Comparison of ENCODE assay signal across 8 mouse cellular contexts in genomic region chr17:81017132-81017531, GRCm38 (mm10). TPM values are rescaled to one million over a fixed set of nuclear protein-coding genes. Genes with fewer than 3 reads are reported as not detected.
A peak's percentile ranks its signal among the peaks of the same experiment; 100 is the strongest.
DNase-seq lines count a peak whose midpoint lies in the region; ATAC-seq and TF ChIP-seq lines count a peak whose summit lies in the region.

No protein-coding gene starts in this region.

- no peak overlapping the region for H3K9ac ChIP-seq in hindbrain, embryonic 12.5 days
- no peak overlapping the region for H3K9ac ChIP-seq in midbrain, embryonic 16.5 days (ENCODE audit: low read depth, low read length)

- TF ChIP-seq CTCF in layer of hippocampus, adult 2 months (conservative IDR thresholded peaks at IDR 0.05): peak; percentile 57
- TF ChIP-seq CTCF in brain, embryonic 14.5 days (IDR thresholded peaks at IDR 0.05; ENCODE audit: borderline replicate concordance, extremely low read depth, insufficient read depth, insufficient read length): peak; percentile 52; the same call in 1 of the 2 replicates

- TF ChIP-seq POLR2A in brain, embryonic 14.5 days (IDR thresholded peaks at IDR 0.05; ENCODE audit: borderline replicate concordance, extremely low read depth, insufficient read depth, insufficient read length, poor library complexity, severe bottlenecking): no peak

- H3K9me3 ChIP-seq in hindbrain, embryonic 12.5 days (replicated peaks): no peaks in the 10 kb centered on the region
- no peaks in the 10 kb centered on the region for H3K9me3 ChIP-seq in midbrain, embryonic 16.5 days (replicated peaks; ENCODE audit: control insufficient read depth, low read length, poor library complexity, severe bottlenecking)

- no peak for DNase-seq in layer of hippocampus, adult 2 months (ENCODE audit: low spot score in 2 of 2)
- no peak for DNase-seq in layer of hippocampus, adult 8-10 months (ENCODE audit: low spot score in 2 of 2)
- DNase-seq in brain, embryonic 14.5 days (ENCODE audit: low read depth): peak; percentile 84
- no peak for DNase-seq in urinary bladder, postnatal 4 days (ENCODE audit: low spot score in 2 of 2)
- DNase-seq in layer of hippocampus, postnatal 10 days (ENCODE audit: low spot score in 2 of 2): no peak
- DNase-seq in layer of hippocampus, adult 9-10 months (ENCODE audit: low spot score): no peak

- H3K27ac ChIP-seq in layer of hippocampus, adult 2 months: no peak overlapping the region
- no peak overlapping the region for H3K27ac ChIP-seq in hindbrain, embryonic 12.5 days
- H3K27ac ChIP-seq in midbrain, embryonic 16.5 days (ENCODE audit: low read length): no peak overlapping the region

- peak; percentile 46; the same call in 1 of the 2 replicates for ATAC-seq in hindbrain, embryonic 12.5 days (ENCODE audit: low FRiP score)
- ATAC-seq in midbrain, embryonic 16.5 days: peak; percentile 59

- H3K27me3 ChIP-seq in hindbrain, embryonic 12.5 days: no peaks in the 10 kb centered on the region
- no peaks in the 10 kb centered on the region for H3K27me3 ChIP-seq in midbrain, embryonic 16.5 days (ENCODE audit: control insufficient read depth, insufficient read depth, low read depth, low read length)

- no peak overlapping the region for H3K4me3 ChIP-seq in layer of hippocampus, adult 2 months
- H3K4me3 ChIP-seq in hindbrain, embryonic 12.5 days: no peak overlapping the region
- no peak overlapping the region for H3K4me3 ChIP-seq in midbrain, embryonic 16.5 days (ENCODE audit: low read depth, low read length)

- H3K4me1 ChIP-seq in hindbrain, embryonic 12.5 days: no peaks in the 10 kb centered on the region; the same call in 1 of the 2 replicates
- no peaks in the 10 kb centered on the region for H3K4me1 ChIP-seq in midbrain, embryonic 16.5 days (ENCODE audit: control insufficient read depth, insufficient read depth, low read length)

- no peaks in the 10 kb centered on the region for H3K36me3 ChIP-seq in hindbrain, embryonic 12.5 days
- no peaks in the 10 kb centered on the region for H3K36me3 ChIP-seq in midbrain, embryonic 16.5 days (ENCODE audit: control insufficient read depth, insufficient read depth, low read length)

- 48% methylated on average over 1 of the region's 1 CpGs for WGBS in hindbrain, embryonic 12.5 days
- WGBS in midbrain, embryonic 16.5 days: 39% methylated on average over 1 of the region's 1 CpGs

- H3K4me2 ChIP-seq in hindbrain, embryonic 12.5 days (replicated peaks): no peak overlapping the region
- no peak overlapping the region for H3K4me2 ChIP-seq in midbrain, embryonic 16.5 days (ENCODE audit: low read length)

RNA-seq across cellular contexts. Expression of gene Thumpd2, which starts 47.8 kb away (rescaled TPM):
- total RNA-seq in layer of hippocampus, adult 2 months (2021): 1 to 10 TPM; 8.4 to 8.6 TPM
- total RNA-seq in layer of hippocampus, adult 8-10 months (2022): 1 to 10 TPM; 7.2 to 9.5 (median 8.4) TPM
- 3.6 and 4.1 TPM in 2 replicates for polyA plus RNA-seq in brain, embryonic 14.5 days (2012; rRNA removed)
- polyA plus RNA-seq in hindbrain, embryonic 12.5 days (2016; fragmentation: Nextera tagmentation; extraction: Ambion mirVana): 12.9 and 13.3 TPM in 2 replicates
- polyA plus RNA-seq in midbrain, embryonic 16.5 days (2015; fragmentation: Nextera tagmentation; extraction: Ambion mirVana): 6.9 and 7.2 TPM in 2 replicates
- total RNA-seq in layer of hippocampus, postnatal 10 days (2021): 1 to 10 TPM; 5.7 to 6.1 TPM
